Mouse (Mus musculus) neural tube, embryonic 10.5 days (tissue): ENCODE results near the gene Ly6g6e.
"Not testable (repeated sequence)": the region's sequence is repeated elsewhere in the genome, so short reads cannot be mapped to it uniquely, and the experiment has no call there.

Experiments
- DNase-seq: peaks from one replicate; pipeline ENCODE4 v3.0.0-alpha.2; 2017; ENCODE audit warnings: low spot score; ENCODE audit errors: extremely low spot score

Gene Ly6g6e

GRCm38 (mm10) chr17:35101161-35101560, 24.5 kb downstream of the Ly6g6e start:
- no peak for DNase-seq

- no peak for DNase-seq
Measured at GRCm38 (mm10) chr17:35102299-35102698, 25.6 kb downstream of the Ly6g6e start.

- no peak for DNase-seq
Measured at GRCm38 (mm10) chr17:35103221-35103690, 26.6 kb downstream of the Ly6g6e start.

GRCm38 (mm10) chr17:35104079-35104478, 27.4 kb downstream of the Ly6g6e start:
- no peak for DNase-seq

GRCm38 (mm10) chr17:35104754-35105153, 28.1 kb downstream of the Ly6g6e start:
- no peak for DNase-seq

GRCm38 (mm10) chr17:35105740-35106389, 29.2 kb downstream of the Ly6g6e start:
- DNase-seq = no peak

GRCm38 (mm10) chr17:35106522-35106921, 29.8 kb downstream of the Ly6g6e start:
- no peak for DNase-seq

- DNase-seq = no peak
Measured at GRCm38 (mm10) chr17:35108097-35108496, 31.4 kb downstream of the Ly6g6e start, which contains the start of gene Ly6g5c. Ly6g5c (plus strand) TSS chr17:35108279.

- DNase-seq = no peak
Measured at GRCm38 (mm10) chr17:35111774-35112173, 35.1 kb downstream of the Ly6g6e start.

- no peak for DNase-seq
Measured at GRCm38 (mm10) chr17:35115046-35116019, 38.6 kb downstream of the Ly6g6e start, which contains the start of gene Ly6g5b. Ly6g5b (minus strand) TSS chr17:35115428.

- DNase-seq = no peak
Measured at GRCm38 (mm10) chr17:35120745-35121142, 44.0 kb downstream of the Ly6g6e start.

- peak; percentile 97 for DNase-seq
Measured at GRCm38 (mm10) chr17:35121143-35121799, 44.6 kb downstream of the Ly6g6e start, which contains the start of gene Gpank1. Gpank1 (plus strand) TSS chr17:35121455.

- DNase-seq = no peak
Measured at GRCm38 (mm10) chr17:35121871-35122303, 45.2 kb downstream of the Ly6g6e start, which contains the start of gene Csnk2b. Csnk2b (minus strand) TSS chr17:35122053.

GRCm38 (mm10) chr17:35123287-35123686, 46.6 kb downstream of the Ly6g6e start:
- not testable (repeated sequence) for DNase-seq

- not testable (repeated sequence) for DNase-seq
Measured at GRCm38 (mm10) chr17:35124261-35124896, 47.7 kb downstream of the Ly6g6e start.

GRCm38 (mm10) chr17:35125081-35125480, 48.4 kb downstream of the Ly6g6e start:
- DNase-seq = no peak

- DNase-seq = no peak
Measured at GRCm38 (mm10) chr17:35125578-35125977, 48.9 kb downstream of the Ly6g6e start.

- peak; percentile 78 for DNase-seq
Measured at GRCm38 (mm10) chr17:35126206-35126611, 49.5 kb downstream of the Ly6g6e start, which contains the start of gene D17H6S53E. D17H6S53E (plus strand) TSS chr17:35126373.

GRCm38 (mm10) chr17:35127017-35127416, 50.3 kb downstream of the Ly6g6e start:
- no peak for DNase-seq
